Mouse (Mus musculus) embryo, embryonic 11 days (tissue): ENCODE results near the gene Bet1l.
A peak's percentile ranks its signal among the peaks of the same experiment; 100 is the strongest.
"Not testable (repeated sequence)": the region's sequence is repeated elsewhere in the genome, so short reads cannot be mapped to it uniquely, and the experiment has no call there.

Experiments used
- DNase-seq: peaks from one replicate; pipeline ENCODE4 v3.0.0-alpha.2; 2015

Gene Bet1l

DNA sequence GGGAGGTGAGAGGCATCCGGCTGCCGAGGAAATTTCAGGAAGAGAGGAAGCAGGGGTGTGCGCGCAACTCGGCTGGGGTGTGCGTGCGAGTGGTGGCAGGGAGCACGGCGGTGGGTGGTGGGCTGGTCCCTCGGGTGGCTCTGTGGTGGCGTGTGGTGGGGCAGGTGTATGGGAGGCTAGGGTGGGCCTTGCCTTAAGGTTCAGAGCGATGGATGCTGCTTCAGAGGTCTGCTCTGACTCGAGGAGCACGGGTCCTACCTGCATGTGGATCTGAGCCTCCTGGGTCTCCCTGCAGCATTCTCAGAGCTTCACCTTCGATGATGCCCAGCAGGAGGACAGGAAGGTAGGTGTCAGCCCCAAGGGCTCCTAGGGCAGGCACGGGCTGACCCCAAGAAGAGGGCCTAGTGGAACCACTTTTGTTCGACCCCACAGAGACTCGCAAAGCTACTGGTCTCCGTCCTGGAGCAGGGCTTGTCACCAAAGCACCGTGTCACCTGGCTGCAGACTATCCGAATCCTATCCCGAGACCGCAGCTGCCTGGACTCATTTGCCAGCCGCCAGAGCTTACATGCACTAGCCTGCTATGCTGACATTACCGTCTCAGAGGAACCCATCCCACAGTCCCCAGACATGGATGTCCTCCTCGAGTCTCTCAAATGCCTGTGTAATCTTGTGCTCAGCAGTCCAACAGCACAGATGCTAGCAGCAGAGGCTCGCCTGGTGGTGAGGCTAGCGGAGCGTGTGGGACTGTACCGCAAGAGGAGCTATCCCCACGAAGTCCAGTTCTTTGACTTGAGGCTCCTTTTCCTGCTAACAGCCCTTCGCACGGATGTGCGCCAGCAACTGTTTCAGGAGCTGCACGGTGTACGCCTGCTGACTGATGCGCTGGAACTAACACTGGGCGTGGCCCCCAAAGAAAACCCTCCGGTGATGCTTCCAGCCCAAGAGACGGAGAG is at the start of gene Bet1l:
Gene Bet1l, minus strand, starts transcription at position 28 of the 956 bp plus-strand sequence.
- no peak for DNase-seq

DNA sequence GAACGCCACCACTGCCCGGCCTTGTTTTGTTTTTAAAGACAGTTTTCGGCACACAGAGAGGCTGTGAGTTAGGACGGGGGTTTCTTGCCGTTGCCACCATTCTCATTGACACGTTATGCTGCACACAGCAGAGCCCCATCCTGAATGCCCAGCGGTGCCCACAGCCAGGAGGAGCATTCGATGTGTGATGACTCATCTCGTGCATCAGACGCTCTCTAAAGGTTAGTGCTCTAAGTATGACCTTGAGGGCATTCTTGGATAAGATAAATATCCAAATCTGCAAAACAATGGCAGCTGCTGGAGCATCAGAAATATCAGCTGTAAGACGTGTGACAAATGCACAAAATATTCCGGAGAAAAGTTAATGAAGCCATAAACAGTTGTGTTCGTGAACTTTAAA is 49.8 kb upstream of the Bet1l start:
- DNase-seq: no peak

DNA sequence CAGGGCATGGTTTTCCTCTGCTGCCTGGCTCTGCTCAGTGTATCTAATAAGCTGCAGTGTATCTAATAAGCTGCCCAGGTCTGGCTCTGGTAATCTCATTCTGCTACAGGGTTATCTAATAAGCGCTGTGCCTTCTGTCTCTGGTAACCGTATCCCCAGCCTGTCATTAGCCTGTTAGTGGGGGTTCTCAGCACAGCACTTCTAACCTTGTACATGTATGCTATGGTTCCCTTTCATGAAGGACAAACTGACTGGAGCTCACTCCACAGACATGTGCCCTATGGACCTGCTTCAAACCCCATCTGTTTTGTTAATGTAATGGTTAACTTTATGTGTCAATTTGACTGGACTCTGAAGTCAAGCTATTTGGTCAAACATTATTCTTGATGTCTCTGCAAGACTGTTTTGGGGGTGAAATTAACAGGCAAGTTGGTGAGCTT is 48.3 kb upstream of the Bet1l start:
- DNase-seq: no peak

DNA sequence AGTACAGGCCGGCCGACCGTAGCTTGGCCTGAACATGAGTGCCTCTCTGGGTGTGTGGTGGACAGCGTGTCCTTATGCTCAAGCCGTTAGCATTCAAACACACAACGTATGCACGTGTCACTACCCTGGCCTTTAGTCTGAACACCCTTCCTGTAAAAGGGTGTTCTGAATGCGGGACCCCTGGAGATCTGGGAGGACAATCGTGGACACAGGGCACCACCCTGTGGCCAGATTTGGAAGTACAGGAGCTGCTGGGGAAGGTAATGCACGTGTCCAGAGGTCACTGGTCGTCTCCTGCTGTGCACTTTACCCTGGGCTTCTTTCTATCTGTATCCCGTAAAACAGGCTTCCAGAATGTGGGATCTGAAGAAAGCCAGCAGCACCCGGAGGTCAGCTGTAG is 45.8 kb upstream of the Bet1l start:
- DNase-seq: peak; percentile 77

DNA sequence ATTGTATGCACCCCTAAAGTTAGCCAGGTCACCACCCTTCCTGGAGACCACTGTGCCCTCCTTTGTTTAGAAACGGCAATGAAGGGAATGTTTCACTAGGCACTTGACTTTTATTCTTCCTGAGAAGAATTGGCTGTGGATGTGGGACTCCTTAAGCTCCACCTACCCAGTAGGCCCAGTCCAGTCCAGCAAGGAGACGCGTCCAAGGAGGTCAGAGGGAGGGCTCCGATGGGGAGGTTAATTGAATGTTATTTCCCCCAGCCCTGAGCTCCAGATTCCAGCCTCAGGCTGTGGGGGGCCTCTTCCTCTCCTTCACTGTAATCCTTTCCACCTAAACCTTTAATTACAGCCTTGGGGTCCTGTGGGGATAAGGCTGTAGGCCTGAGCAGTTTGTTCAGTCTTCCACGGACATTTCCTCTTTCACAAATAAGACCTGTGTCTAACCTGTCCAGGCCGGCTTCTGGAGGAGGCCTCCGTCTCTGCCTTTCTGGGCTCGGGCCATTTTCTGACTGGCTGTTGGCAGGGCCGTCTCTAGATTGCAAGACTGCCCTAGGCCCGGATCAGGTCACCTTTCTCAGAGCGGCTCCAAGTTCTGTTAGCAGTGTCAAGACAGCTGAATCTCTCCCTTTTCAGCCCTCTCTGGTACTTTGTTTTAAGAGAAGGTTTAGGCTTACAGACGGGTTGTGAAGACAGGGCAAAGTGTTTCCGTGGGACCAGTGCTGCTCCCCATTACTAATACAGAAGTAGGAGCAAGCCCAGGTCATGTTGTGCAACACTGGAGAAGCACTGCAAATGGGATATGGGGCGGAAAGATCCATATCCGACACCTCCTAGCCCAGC is 44.9 kb upstream of the Bet1l start:
- no peak for DNase-seq

DNA sequence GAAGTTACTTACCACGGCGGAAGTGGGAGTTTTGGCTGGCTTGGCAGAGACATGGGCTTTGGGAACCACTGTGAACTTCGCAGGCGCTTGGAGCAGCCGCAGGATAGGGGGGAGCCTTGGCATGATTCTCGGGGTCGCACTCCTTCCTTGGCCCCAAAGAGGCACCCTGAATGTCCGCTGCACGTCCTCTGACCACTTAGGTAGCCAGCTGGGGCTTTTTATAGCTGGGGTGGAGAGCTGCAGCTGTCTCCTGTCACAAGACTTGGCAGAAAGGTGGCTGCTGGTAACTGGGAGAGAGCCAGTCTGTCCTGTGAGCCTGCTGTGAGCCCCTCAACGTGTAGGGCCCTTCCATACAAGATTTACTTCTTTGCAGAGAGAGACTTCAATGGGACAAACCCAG is 42.8 kb upstream of the Bet1l start, which contains the start of gene Cox8b:
Gene Cox8b, minus strand, starts transcription at position 227 of the 400 bp plus-strand sequence.
- DNase-seq: no peak

DNA sequence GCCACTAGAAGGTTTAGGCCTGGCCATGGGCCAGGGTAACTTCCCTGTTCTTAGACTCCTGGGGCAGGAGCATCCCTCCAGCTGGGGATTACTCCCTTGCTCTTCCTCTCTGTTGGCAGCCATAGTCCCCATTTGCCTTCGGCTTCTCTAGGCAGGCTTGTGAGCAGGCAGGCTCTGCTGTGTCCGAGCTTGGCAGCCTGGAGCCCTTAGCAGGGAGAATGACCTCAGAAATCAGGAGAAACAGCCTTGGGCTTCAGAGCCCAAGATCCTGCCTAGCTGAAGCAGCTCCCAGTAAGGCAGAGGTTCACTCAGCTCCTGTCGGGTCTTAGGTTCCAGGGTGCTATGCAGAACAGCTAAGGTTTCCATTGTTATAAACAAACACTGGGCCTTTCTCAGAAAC is 41.7 kb upstream of the Bet1l start:
- DNase-seq: no peak

DNA sequence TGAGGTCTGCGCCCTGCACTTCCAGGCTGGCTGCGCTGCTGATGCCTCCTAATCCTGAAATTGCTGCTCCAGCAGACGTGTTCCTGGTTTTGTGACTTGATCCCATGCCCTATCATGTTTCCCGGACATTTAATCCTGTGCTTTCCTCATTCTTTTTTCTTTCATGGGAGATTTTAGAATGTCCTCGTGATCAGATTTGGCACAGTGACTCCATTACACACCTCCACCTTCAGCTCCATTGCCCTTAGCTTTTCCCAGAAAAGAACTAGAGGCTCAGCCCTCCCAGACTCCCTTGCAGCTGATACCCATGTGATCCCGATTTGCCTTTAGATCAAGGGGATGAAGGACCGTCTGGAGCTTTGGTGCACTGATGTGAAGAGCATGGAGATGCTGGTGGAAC is 40.5 kb upstream of the Bet1l start:
- DNase-seq: no peak

DNA sequence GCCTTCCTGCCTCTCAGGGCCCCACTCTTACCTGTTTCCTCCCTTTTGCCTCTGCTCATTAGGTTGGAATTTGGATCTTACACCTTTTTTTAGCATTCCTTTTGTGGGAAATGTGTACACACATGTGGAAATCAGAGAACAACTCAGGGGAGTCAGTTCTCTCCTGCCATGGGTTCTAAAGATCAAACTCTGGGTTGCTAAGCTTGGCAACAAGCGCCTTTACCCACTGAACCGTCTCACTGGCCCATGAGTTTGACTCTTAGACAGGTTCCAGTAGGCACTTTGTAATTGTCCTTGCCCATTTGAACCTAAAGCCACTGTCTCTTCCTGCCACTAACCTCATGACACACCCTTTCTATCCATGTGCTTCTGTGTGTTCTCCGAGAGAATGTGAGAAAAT is 37.2 kb upstream of the Bet1l start:
- DNase-seq: no peak

DNA sequence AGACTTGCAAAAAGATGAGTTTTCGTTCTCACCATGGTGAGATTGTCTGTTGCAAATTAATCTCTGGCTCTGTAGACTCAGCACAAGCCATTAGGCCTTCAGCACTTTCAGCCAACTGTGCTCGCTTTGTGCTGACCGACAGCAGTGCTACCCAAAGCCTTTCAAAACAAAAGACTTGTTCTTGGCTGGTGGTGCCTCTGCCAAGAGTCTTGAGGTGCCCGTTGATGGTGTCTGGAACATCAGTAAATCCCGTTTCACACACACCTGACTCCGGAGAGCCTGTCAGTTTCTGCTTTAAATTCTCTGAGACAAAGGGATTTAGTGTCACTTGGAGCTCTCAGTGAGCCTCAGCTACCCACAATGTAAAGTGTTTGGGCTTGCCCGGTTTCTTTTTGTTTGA is 36.7 kb upstream of the Bet1l start:
- DNase-seq: no peak

DNA sequence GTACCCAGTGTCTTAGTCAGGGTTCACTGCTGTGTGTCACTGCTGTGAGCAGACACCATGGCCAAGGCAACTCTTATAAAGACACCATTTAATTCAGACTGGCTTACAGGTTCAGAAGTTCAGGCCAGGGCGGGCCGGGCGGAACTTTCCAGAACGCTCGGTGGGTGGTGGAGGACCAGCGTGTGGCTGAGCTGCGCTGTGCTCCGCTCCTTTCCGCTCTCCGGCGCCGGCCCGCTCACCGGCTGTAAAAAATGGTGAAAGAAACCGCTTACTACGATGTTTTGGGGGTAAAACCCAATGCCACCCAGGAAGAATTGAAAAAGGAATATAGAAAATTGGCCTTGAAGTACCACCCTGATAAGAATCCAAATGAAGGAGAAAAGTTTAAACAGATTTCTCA is 33.3 kb upstream of the Bet1l start:
- not testable (repeated sequence) for DNase-seq

DNA sequence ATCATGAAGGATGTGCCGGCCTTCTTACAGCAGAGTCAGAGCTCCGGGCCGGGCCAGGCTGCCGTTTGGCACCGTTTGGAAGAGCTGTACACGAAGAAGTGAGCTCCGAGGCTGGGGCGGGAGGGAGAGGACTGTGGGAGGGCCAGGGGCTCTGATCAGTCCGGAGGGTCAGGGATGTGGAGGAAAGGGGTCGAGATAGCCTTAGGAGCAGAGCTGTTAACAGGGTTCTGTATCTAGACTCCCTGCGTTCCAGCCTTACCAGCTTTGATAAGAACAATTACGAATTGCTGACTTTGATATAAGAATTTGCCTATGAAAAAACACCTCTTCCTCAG is 25.1 kb upstream of the Bet1l start:
- DNase-seq: no peak

DNA sequence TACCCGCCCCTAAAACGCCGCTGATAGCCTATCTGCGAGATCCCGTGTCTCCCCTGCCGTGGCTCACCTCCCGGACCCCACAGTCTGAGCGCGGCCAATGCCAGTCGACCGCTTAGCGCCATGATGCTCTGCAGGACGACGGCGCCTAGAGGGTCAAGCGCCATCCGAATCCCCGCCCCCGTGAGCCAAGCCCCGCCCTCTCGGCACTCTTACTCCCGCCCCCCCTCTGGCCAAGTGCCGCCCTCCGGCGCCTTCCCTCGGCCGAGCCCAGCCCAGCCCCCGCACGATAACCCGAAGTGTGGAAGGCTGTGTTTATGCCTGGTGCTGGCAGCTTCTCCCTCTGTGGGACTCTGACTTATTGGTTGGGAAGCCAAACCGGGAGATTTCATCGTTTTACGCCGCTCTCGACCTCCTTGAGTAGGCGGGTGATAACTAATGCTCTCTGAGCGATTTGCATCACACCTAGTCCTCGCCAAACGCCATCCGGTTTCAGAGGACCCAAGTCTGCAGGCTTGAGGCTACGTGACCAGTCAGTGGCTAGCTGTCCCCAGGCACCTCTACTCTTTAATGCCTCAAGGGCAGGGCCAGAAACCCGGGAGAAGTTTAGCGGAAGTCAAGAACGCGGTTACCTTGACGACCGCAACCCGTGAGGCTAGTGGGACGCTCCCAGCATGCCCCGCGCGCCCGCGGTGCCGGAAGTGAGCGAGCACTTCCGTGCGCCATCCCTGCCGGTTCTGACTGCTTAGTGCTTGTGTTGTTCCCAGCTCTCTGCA is 24.5 kb upstream of the Bet1l start, which contains the start of the genes Psmd13 and Sirt3:
Gene Psmd13, plus strand, starts transcription at position 273 of the 773 bp plus-strand sequence.
Gene Sirt3, minus strand, starts transcription at position 614 of the 773 bp plus-strand sequence.
- peak; percentile 98 for DNase-seq

DNA sequence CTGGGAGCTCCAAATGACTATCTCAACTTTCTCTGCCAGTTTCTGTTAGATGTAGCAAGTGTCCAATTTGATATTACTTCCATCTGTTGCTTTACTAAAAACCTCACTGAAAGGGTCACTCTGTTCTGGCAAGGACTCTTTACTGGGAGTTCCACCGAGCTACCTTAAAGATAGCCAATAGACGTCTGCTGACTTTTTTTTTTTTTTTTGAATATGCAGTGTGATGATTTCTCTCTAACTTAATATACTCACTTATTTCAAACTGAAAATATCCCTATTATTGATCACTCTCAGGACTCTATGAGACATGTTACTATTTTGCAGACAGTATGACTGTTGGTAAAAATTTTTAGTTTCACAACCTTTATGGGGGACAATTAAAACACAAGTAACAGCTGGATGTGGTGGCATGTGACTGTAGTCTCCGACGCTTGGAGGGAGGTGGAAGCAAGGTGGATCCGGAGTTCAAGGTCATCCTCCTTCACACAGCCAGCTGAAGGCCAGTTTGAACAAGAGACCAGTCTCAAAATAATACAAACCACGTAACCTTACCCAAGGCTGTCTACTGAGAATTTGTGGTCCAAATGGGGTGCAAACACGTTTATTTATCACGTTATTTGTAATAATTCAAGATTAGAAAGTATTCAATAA is 23.6 kb upstream of the Bet1l start:
- DNase-seq: peak; percentile 5

DNA sequence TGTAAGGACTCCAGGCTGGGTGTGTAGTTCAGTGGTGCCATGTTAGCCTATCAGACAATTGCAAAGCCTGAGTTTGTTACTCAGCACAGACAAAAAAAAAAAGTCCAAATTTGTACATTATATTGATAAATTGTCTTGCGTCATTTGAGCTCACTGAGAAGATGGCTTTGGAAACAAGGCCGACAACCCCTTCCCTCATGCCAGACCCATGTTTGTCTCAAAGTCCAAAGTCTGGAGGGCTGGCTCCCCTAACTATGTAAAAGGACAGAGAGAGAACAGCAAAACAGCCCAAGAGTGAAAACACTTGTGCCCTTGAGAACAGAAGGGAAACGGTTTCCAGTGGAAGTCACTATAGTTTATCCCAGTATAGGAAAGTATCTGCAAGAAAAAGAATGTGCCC is 23.0 kb upstream of the Bet1l start:
- no peak for DNase-seq

DNA sequence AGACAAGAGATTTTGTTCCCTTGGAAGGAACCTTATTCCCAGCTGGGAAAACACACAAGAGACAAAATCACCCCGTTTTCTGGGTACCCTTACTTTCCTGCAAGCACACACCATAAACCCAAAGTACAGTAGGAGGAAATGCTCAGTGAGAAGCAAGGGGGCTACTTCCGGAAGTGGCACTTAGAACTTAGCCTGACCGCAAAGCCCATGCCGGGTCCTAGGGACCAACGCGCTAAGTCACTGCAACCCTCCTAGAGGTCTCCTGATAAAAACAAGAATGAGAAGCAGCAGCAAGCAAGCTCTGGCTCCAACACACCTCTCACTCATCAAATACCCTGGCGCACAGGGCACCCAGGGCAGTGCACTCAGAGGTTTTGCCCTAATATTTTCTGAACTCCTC is 22.0 kb upstream of the Bet1l start:
- DNase-seq: no peak

DNA sequence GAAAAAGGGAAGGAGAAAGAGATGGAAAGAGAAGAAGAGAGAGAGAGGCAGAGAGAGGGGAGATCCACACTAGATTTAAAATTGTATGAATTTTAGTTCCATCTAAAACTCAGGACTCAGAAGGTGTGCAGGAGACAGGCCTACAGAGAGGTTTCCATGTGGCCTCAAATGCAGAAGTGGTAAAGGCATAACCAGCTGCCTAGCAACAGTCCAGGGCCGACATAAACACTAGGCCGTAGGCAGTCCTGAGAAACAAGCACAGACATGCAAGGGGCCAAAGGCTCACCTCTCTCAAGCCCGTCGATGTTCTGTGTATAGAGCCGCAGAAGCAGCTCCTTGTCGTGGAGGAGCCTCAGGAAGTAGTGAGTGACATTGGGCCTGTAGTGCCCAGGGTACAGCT is 20.0 kb upstream of the Bet1l start:
- no peak for DNase-seq

DNA sequence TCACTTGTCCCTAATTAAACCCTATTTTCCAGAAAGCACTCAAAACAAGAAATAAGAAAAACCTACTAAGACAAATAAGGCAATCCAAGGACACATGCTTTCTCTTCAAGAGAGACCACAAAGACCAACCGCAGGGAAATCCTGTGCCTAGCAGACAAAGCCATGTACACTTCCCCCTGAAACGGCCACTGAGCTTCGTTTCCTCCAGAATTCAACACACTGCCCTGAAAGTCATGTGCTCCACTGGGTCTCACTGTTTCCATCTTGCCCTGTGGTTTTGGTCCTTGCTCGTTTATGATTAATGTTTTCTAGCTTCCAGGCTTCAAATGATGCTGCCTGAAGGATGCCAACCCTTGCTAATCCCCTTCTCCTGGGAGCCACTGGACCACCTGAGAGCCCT is 16.8 kb upstream of the Bet1l start:
- DNase-seq: no peak

DNA sequence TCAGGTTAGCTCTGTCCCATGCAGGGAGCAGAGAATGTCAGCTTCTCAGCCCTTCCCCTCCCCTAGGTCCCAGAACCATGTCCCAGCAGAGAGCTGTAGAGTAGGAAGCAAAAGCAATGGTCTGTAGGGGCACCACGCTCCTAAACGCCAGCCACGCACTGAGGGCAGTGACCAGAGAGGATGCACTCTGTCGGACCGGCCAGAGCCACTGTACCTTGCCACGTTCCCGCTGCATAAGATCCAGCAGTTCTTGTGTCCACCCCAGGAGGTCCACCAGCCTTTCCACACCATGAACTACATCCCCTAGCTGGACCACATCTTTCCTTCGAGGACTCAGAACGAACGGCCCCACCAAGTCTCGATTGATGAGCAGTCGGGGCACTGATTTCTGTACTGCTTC is 7.4 kb upstream of the Bet1l start:
- no peak for DNase-seq

DNA sequence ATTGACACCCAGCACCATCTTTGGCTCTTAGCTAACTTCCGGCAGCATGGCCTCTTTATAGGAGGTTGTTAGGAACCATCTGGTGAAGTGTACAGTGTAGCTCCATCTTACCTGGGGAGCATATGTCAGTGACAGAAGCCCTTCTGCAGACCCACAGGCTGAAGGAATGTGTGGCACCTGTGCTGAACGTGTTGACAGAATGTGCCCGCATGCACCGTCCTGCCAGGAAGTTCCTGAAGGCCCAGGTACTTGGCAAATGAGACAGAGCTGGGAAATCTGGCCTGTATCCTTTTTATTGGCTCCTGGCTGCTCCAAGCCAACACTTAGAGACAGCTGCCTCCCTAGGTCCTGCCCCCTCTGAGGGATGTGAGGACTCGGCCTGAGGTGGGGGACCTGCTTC is 3.4 kb upstream of the Bet1l start:
- no peak for DNase-seq

DNA sequence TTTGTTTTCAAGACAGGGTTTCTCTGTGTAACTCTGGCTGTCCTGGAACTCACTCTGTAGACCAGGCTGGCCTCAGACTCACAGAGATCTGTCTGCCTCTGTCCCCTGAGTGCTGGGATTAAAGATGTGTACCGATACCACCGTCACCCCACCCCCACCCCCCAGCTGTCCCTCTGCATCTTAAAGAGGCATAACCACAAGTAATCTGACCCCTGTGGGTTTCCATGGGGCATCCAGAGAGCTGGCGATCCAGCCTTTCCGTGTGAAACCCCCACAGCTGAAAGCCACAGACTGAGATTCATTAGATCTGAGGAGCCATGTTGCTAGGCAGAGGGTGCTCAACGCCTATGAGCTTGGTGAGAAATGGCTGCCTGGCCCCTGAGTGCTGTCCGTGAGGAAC is 2.6 kb upstream of the Bet1l start:
- no peak for DNase-seq

DNA sequence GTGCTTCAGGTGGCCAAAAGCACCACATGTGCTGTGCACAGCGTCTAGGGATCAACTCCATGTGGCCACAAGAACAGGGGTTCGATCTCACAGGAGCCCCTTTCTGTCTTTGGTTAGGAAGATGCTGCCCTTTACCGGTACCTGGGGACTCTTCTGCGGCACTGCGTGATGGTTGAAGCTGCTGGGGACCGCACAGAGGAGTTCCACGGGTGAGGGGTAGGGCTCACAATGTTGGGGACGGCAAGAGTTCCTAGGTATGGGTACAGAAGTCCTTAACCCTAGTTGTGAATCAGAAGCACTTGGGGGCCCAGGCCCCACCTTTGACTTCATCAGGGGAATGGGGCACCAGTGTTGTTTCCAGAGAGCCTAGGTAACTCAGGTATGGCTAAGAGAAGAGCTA is 1.4 kb upstream of the Bet1l start:
- no peak for DNase-seq
